Mouse (Mus musculus) MEL (cell line): ENCODE results near the gene Enpp3. TPM values are rescaled to one million over a fixed set of nuclear protein-coding genes. Genes with fewer than 3 reads are reported as not detected.

Source experiments
- DNase-seq: peaks from one replicate; pipeline ENCODE4 v3.0.0; 2011; ENCODE audit warnings: low read depth, low spot score
- H3K27ac ChIP-seq: 2 replicates; pipeline ENCODE4 v1.5.1; 2012; ENCODE audit warnings: low read depth, mild to moderate bottlenecking, control low read depth, low read length, moderate library complexity; ENCODE audit not compliant: control insufficient read depth
- H3K27me3 ChIP-seq, 2 experiments: fragments of 150-350 bp in 1 of 2; sonication (generic) in 1 of 2; 2 replicates each; pipeline ENCODE4 v1.6.1; 2012; ENCODE audit warnings: low read length in 2 of 2, mild to moderate bottlenecking in 2 of 2, improper control_type of control experiment in 1 of 2, moderate library complexity in 1 of 2; ENCODE audit not compliant: insufficient read depth in 2 of 2, control insufficient read depth in 1 of 2
- H3K36me3 ChIP-seq, 2 experiments: 2 replicates each; pipeline ENCODE4 v1.6.1; 2012 to 2014; ENCODE audit warnings: low read length in 2 of 2, improper control_type of control experiment in 1 of 2, inconsistent platforms in 1 of 2, mild to moderate bottlenecking in 1 of 2; ENCODE audit not compliant: insufficient read depth in 2 of 2, control insufficient read depth in 1 of 2
- H3K4me1 ChIP-seq, 2 experiments: fragments of 150-350 bp in 1 of 2; sonication (generic) in 1 of 2; 2 replicates each; pipeline ENCODE4 v1.6.1; 2012; ENCODE audit warnings: low read length in 2 of 2, improper control_type of control experiment in 1 of 2, mild to moderate bottlenecking in 1 of 2; ENCODE audit not compliant: insufficient read depth in 2 of 2, control insufficient read depth in 1 of 2
- H3K4me3 ChIP-seq, 2 experiments: fragments of 150-350 bp in 1 of 2; sonication (generic) in 1 of 2; 2 replicates each; pipeline ENCODE4 v1.5.1; 2012; ENCODE audit warnings: low read depth in 2 of 2, low read length in 2 of 2, mild to moderate bottlenecking in 2 of 2, moderate library complexity in 2 of 2, control low read depth in 1 of 2, improper control_type of control experiment in 1 of 2; ENCODE audit not compliant: control insufficient read depth in 1 of 2, insufficient read depth in 1 of 2
- H3K79me2 ChIP-seq: 2 replicates; pipeline ENCODE4 v1.6.1; 2012; ENCODE audit warnings: mild to moderate bottlenecking, low read length, moderate library complexity; ENCODE audit not compliant: control insufficient read depth, poor library complexity, insufficient read depth
- H3K9ac ChIP-seq: 2 replicates; pipeline ENCODE4 v1.6.1; 2012; ENCODE audit warnings: low read depth, mild to moderate bottlenecking, control low read depth, low read length, moderate library complexity; ENCODE audit not compliant: control insufficient read depth, poor library complexity, severe bottlenecking
- H3K9me3 ChIP-seq: fragments of 150-350 bp; sonication (generic); replicated peaks from 2 replicates; pipeline ENCODE4 v1.6.1; 2012; ENCODE audit warnings: mild to moderate bottlenecking, low read length, improper control_type of control experiment, moderate library complexity; ENCODE audit not compliant: insufficient read depth
- CTCF ChIP-seq, 3 experiments: IDR thresholded peaks in 2 of 3; conservative IDR thresholded peaks in 1 of 3; 2 replicates each; pipeline ENCODE4 v1.5.1; 2011 to 2012; ENCODE audit warnings: low read length in 3 of 3, low read depth in 2 of 3, mild to moderate bottlenecking in 2 of 3, improper control_type of control experiment in 1 of 3, inconsistent platforms in 1 of 3, mixed read lengths in 1 of 3, moderate library complexity in 1 of 3; ENCODE audit not compliant: control insufficient read depth in 1 of 3, insufficient read depth in 1 of 3, poor library complexity in 1 of 3, severe bottlenecking in 1 of 3
- ELF1 ChIP-seq: IDR thresholded peaks from 2 replicates; pipeline ENCODE4 v1.6.1; 2014; ENCODE audit warnings: low read depth, mild to moderate bottlenecking, inconsistent platforms, low read length, improper control_type of control experiment, moderate library complexity
- EP300 ChIP-seq, 2 experiments: IDR thresholded peaks; 2 replicates each; pipeline ENCODE4 v1.6.1; 2011; ENCODE audit warnings: improper control_type of control experiment in 2 of 2, low read length in 2 of 2, low read depth in 1 of 2, mild to moderate bottlenecking in 1 of 2
- GATA1 ChIP-seq: IDR thresholded peaks from 2 replicates; pipeline ENCODE4 v1.6.1; 2011; ENCODE audit warnings: low read depth, low read length, improper control_type of control experiment
- JUND ChIP-seq: IDR thresholded peaks from 2 replicates; pipeline ENCODE4 v1.6.1; 2011; ENCODE audit warnings: low read depth, mild to moderate bottlenecking, improper control_type of control experiment, low read length
- MXI1 ChIP-seq: IDR thresholded peaks from 2 replicates; pipeline ENCODE4 v1.6.1; 2011; ENCODE audit warnings: mild to moderate bottlenecking, low read depth, low read length, improper control_type of control experiment
- MYB ChIP-seq: IDR thresholded peaks from 2 replicates; pipeline ENCODE4 v1.6.1; 2011; ENCODE audit warnings: mild to moderate bottlenecking, low read depth, low read length, improper control_type of control experiment
- MYC ChIP-seq: IDR thresholded peaks from 2 replicates; pipeline ENCODE4 v1.6.1; 2011; ENCODE audit warnings: low read depth, mild to moderate bottlenecking, low read length, improper control_type of control experiment, moderate library complexity
- NELFE ChIP-seq: IDR thresholded peaks from 2 replicates; pipeline ENCODE4 v1.6.1; 2011; ENCODE audit warnings: low read depth, low read length, improper control_type of control experiment
- POLR2A ChIP-seq, 2 experiments: IDR thresholded peaks; 2 replicates each; pipeline ENCODE4 v1.6.1; 2011 to 2012; ENCODE audit warnings: low read length in 2 of 2, mild to moderate bottlenecking in 2 of 2, control low read depth in 1 of 2, improper control_type of control experiment in 1 of 2, low read depth in 1 of 2, moderate library complexity in 1 of 2; ENCODE audit not compliant: control insufficient read depth in 1 of 2, insufficient read depth in 1 of 2, poor library complexity in 1 of 2
- POLR2AphosphoS5 ChIP-seq: IDR thresholded peaks from 2 replicates; pipeline ENCODE4 v1.6.1; 2012; ENCODE audit warnings: low read depth, borderline replicate concordance, mild to moderate bottlenecking, inconsistent platforms, low read length, moderate library complexity, mixed read lengths
- SMC3 ChIP-seq: IDR thresholded peaks from 2 replicates; pipeline ENCODE4 v1.6.1; 2011; ENCODE audit warnings: low read depth, low read length, improper control_type of control experiment
- TAL1 ChIP-seq: IDR thresholded peaks from 2 replicates; pipeline ENCODE4 v1.6.1; 2012; ENCODE audit warnings: mild to moderate bottlenecking, inconsistent platforms, low read length, moderate library complexity, mixed read lengths
- ZC3H11A ChIP-seq: IDR thresholded peaks from 2 replicates; pipeline ENCODE4 v1.6.1; 2012; ENCODE audit warnings: low read depth, mild to moderate bottlenecking, inconsistent platforms, low read length, improper control_type of control experiment
- ZKSCAN1 ChIP-seq: IDR thresholded peaks from 2 replicates; pipeline ENCODE4 v1.6.1; 2012; ENCODE audit warnings: low read depth, mild to moderate bottlenecking, inconsistent platforms, low read length, improper control_type of control experiment, moderate library complexity
- ZMIZ1 ChIP-seq: IDR thresholded peaks from 2 replicates; pipeline ENCODE4 v1.6.1; 2012; ENCODE audit warnings: low read depth, mild to moderate bottlenecking, inconsistent platforms, low read length, improper control_type of control experiment, moderate library complexity
- ZNF384 ChIP-seq: IDR thresholded peaks from 2 replicates; pipeline ENCODE4 v1.6.1; 2012; ENCODE audit warnings: low read depth, mild to moderate bottlenecking, inconsistent platforms, low read length, improper control_type of control experiment
- polyA plus RNA-seq, 2 experiments: library from polyadenylated mRNA; stranded (reverse) in 1 of 2; unstranded in 1 of 2; fragments of >175 nt in 1 of 2; fragments of >200 nt in 1 of 2; gene quantifications; 2 replicates each; pipeline versions ENCODE4 v1.2.1 to v1.2.4; 2012; ENCODE audit warnings: low replicate concordance in 2 of 2, low read depth in 1 of 2; ENCODE audit not compliant: insufficient read length in 2 of 2, insufficient read depth in 1 of 2, missing spikeins in 1 of 2
- total RNA-seq: library from RNA; depleted of rRNA; stranded (reverse); fragments of 300-350 nt; gene quantifications from 2 replicates; pipeline ENCODE4 v1.2.3, GENCODE M21; 2012

The Enpp3 gene
- total and polyA plus RNA-seq, 3 experiments, result 0.08 to 0.22 TPM; not detected in 1

GRCm38 (mm10) chr10:24831377-24832095 lies 11.1 kb downstream of the Enpp3 start:
- no peaks in the 10 kb centered on the region for H3K9me3 ChIP-seq
- H3K27ac ChIP-seq, result no peak overlapping the region
- H3K4me3 ChIP-seq, result no peak overlapping the region
- no peaks in the 10 kb centered on the region for H3K79me2 ChIP-seq
- no peaks in the 10 kb centered on the region; a peak in 1 of 4 replicates for H3K27me3 ChIP-seq
- no peak overlapping the region for H3K9ac ChIP-seq
- DNase-seq, result no peak
- no peaks in the 10 kb centered on the region for H3K36me3 ChIP-seq
- no peak for TF ChIP-seq MXI1
- no peak for TF ChIP-seq ZNF384
- no peak for TF ChIP-seq ZMIZ1
- no peak for TF ChIP-seq JUND
- no peak for TF ChIP-seq EP300 (IDR thresholded peaks at IDR 0.05; ENCODE audit: low read depth in 1 of 2, low read length in 2 of 2)
- TF ChIP-seq GATA1, result no peak
- no peak for TF ChIP-seq POLR2A (IDR thresholded peaks at IDR 0.05; ENCODE audit: control insufficient read depth in 1 of 2, insufficient read depth in 1 of 2, low read depth in 1 of 2, low read length in 2 of 2, poor library complexity in 1 of 2)
- TF ChIP-seq CTCF (IDR thresholded peaks at IDR 0.05 in 2 of 3, conservative IDR thresholded peaks at IDR 0.05 in 1 of 3; ENCODE audit: control insufficient read depth in 1 of 3, insufficient read depth in 1 of 3, low read depth in 2 of 3, low read length in 3 of 3, poor library complexity in 1 of 3, severe bottlenecking in 1 of 3), result no peak
- TF ChIP-seq NELFE, result no peak
- TF ChIP-seq MYC, result no peak
- no peak for TF ChIP-seq SMC3
- no peak for TF ChIP-seq ELF1
- TF ChIP-seq ZC3H11A, result no peak
- no peaks in the 10 kb centered on the region; a peak in 1 of 4 replicates for H3K4me1 ChIP-seq

DNA sequence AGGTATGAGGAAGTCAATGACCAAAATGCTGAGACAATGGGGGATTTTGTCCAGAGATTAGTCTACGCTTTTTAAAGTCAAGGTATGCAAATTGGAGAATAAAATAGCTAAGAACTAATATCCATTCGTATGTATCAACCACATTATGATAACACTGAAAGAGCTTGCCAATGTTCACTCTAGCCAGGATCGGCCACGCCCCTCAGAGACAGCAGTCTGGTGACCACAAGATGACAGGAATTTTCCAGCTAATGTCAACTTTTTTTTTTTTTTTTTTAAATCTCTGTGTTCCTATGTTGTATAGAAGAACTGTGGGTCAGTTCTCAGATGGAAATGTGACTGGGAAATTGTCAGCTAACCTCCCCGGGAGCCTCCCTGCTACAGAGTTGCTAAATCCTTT lies 12.2 kb downstream of the Enpp3 start:
- Histone ChIP-seq H3K36me3 (no peaks in the 10 kb centered on the region), H3K4me1 (no peaks in the 10 kb centered on the region; a peak in 1 of 4 replicates), H3K27me3 (no peaks in the 10 kb centered on the region; a peak in 1 of 4 replicates), H3K9me3 (no peaks in the 10 kb centered on the region), H3K9ac (no peak overlapping the region), H3K27ac (no peak overlapping the region), H3K79me2 (no peaks in the 10 kb centered on the region), H3K4me3 (no peak overlapping the region)
- TF ChIP-seq NELFE (no peak), ZNF384 (peak; percentile 64; the same call in 1 of the 2 replicates)
- DNase-seq, result peak; percentile 38

DNA sequence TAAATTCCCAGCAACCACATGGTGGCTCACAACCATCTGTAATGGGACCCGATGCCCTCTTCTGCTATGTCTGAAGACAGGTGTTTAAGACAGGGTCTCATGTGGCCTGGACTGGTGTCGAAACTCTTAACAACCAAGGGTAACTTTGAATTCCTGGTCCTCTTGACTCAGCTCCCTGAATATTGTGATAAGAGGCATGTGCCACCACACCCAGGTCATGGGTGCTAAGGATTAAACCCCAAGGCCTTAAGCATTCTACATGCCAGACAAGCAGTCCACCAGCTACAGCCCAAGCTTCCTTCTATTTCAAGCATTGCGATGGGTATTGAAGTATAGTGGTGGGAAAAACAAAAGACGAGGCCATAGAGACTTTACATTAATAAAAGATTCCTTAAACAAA lies 14.5 kb downstream of the Enpp3 start:
- Histone ChIP-seq H3K9ac (no peak overlapping the region), H3K27ac (no peak overlapping the region), H3K4me3 (no peak overlapping the region), H3K27me3 (no peaks in the 10 kb centered on the region; a peak in 1 of 4 replicates), H3K79me2 (no peaks in the 10 kb centered on the region), H3K36me3 (peaks cover 0 to 2% of the 10 kb centered on the region in 2 experiments; a peak in 2 of 4 replicates), H3K4me1 (peaks cover 0 to 3% of the 10 kb centered on the region in 2 experiments; a peak in 2 of 4 replicates), H3K9me3 (no peaks in the 10 kb centered on the region)
- DNase-seq, result no peak
- TF ChIP-seq ZKSCAN1 (no peak), ELF1 (no peak), MYB (no peak), TAL1 (no peak), POLR2AphosphoS5 (no peak), EP300 (IDR thresholded peaks at IDR 0.05; ENCODE audit: low read depth in 1 of 2, low read length in 2 of 2) (no peak)
